Mouse (Mus musculus) heart, embryonic 11.5 days (tissue): ENCODE measurements around the gene Rhbdf2. TPM values are rescaled to one million over a fixed set of nuclear protein-coding genes. Genes with fewer than 3 reads are reported as not detected.
A peak's percentile ranks its signal among the peaks of the same experiment; 100 is the strongest.

Experiments
- ATAC-seq: fragments of 200-750 bp; cut with Nextera tagmentation; replicated peaks from 2 replicates; pipeline ENCODE4 v1.8.0; 2017; ENCODE audit warnings: moderate library complexity; ENCODE audit not compliant: insufficient number of reproducible peaks, low FRiP score, low TSS enrichment
- H3K27ac ChIP-seq: fragments of 300-500 bp; sonication (generic); 2 replicates; pipeline ENCODE4 v1.5.1; 2014; ENCODE audit warnings: mild to moderate bottlenecking, low read depth, low read length
- H3K27me3 ChIP-seq: fragments of 300-500 bp; sonication (generic); 2 replicates; pipeline ENCODE4 v1.6.1; 2014; ENCODE audit warnings: mild to moderate bottlenecking, low read length, mixed read lengths; ENCODE audit not compliant: control insufficient read depth, insufficient read depth
- H3K36me3 ChIP-seq: fragments of 300-500 bp; sonication (generic); 2 replicates; pipeline ENCODE4 v1.6.1; 2014; ENCODE audit warnings: mild to moderate bottlenecking, low read length, moderate library complexity, mixed read lengths; ENCODE audit not compliant: control insufficient read depth, insufficient read depth
- H3K4me1 ChIP-seq: fragments of 300-500 bp; sonication (generic); 2 replicates; pipeline ENCODE4 v1.6.1; 2014; ENCODE audit warnings: low read length; ENCODE audit not compliant: control insufficient read depth, insufficient read depth
- H3K4me2 ChIP-seq: fragments of 300-500 bp; sonication (generic); 2 replicates; pipeline ENCODE4 v1.6.1; 2014; ENCODE audit warnings: mild to moderate bottlenecking, moderate library complexity
- H3K4me3 ChIP-seq: fragments of 300-500 bp; sonication (generic); 2 replicates; pipeline ENCODE4 v1.5.1; 2014; ENCODE audit warnings: low read depth, low read length
- H3K9ac ChIP-seq: fragments of 300-500 bp; sonication (generic); 2 replicates; pipeline ENCODE4 v1.6.1; 2014; ENCODE audit warnings: mild to moderate bottlenecking, low read depth, low read length, moderate library complexity
- H3K9me3 ChIP-seq: fragments of 300-500 bp; sonication (generic); replicated peaks from 2 replicates; pipeline ENCODE4 v1.6.1; 2016; ENCODE audit warnings: low read length; ENCODE audit not compliant: control insufficient read depth
- WGBS: fragments of 180-500 bp; shearing (Covaris S2); extraction: QIAGEN DNeasy Blood & Tissue Kit; methylation state at CpG from one replicate; pipeline ENCODE4 v1.1.7; 2014; ENCODE audit not compliant: insufficient replicate concordance; 5-methylcytosine and 5-hydroxymethylcytosine counted together
- polyA plus RNA-seq: library from polyadenylated mRNA; unstranded; fragments of >200 nt; fragmentation: Nextera tagmentation; extraction: Ambion mirVana; gene quantifications from 2 replicates; pipeline ENCODE4 v1.2.1, GENCODE M21; 2014

The Rhbdf2 gene
- polyA plus RNA-seq, 1 experiment from 2014 or later, result 5.0 TPM

- peaks cover 37% of the 10 kb centered on the region for H3K27me3 ChIP-seq
- peaks cover 39% of the 10 kb centered on the region for H3K4me1 ChIP-seq
- no peak for ATAC-seq
- H3K36me3 ChIP-seq, result no peaks in the 10 kb centered on the region
- peak overlapping the region; percentile 75; the same call in 1 of the 2 replicates for H3K9ac ChIP-seq
- no peaks in the 10 kb centered on the region for H3K9me3 ChIP-seq
- H3K27ac ChIP-seq, result no peak overlapping the region
- H3K4me2 ChIP-seq, result peak overlapping the region; percentile 69; the same call in 1 of the 2 replicates
- H3K4me3 ChIP-seq, result peak overlapping the region; percentile 42; the same call in 1 of the 2 replicates
- WGBS, result 63% methylated on average over 16 of the region's 16 CpGs
Observed at GRCm38 (mm10) chr11:116656348-116657191, 29.8 kb upstream of the Rhbdf2 start.

DNA sequence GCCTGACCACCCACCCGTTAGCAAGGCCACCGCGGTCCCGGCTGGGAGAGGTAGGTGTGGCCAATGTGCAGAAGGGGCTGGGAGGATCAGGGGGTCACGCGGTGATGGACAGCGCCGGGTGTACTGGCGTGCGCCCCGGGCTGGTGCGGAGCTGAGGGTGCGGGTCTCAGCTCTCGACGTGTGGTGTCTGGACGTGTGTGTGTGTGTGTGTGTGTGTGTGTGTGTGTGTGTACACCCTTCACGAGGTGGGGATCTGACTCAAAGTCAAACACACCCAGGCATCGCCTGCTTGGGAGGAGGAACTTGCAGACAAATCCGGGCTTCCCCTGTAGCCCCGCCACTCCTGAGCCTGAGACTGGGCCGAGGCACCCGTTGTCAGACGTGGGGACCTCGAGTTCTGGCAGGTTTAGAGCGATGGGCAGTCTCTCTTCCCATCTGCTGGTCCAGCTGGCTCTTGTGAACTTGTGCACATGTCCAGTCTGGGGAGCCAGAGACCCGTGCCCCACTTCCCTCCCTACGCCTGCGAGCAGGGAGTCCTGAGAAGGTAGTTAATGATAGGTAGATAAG lies 27.5 kb upstream of the Rhbdf2 start, which contains the start of gene Cygb:
TSS of gene Cygb (minus strand) at position 59 of the 567 bp plus-strand sequence.
- H3K4me2 ChIP-seq, result peak within 1 kb of the TSS; percentile 87
- no peak for ATAC-seq
- H3K4me3 ChIP-seq, result peak within 1 kb of the TSS; percentile 55
- peaks cover 44% of the 10 kb centered on the region for H3K27me3 ChIP-seq
- no peaks in the 10 kb centered on the region for H3K9me3 ChIP-seq
- H3K4me1 ChIP-seq, result peaks cover 30% of the 10 kb centered on the region
- WGBS, result 5% methylated on average over 28 of the region's 28 CpGs
- H3K36me3 ChIP-seq, result no peaks in the 10 kb centered on the region
- H3K9ac ChIP-seq, result peak within 1 kb of the TSS; percentile 68
- no peak within 1 kb of the TSS for H3K27ac ChIP-seq

DNA sequence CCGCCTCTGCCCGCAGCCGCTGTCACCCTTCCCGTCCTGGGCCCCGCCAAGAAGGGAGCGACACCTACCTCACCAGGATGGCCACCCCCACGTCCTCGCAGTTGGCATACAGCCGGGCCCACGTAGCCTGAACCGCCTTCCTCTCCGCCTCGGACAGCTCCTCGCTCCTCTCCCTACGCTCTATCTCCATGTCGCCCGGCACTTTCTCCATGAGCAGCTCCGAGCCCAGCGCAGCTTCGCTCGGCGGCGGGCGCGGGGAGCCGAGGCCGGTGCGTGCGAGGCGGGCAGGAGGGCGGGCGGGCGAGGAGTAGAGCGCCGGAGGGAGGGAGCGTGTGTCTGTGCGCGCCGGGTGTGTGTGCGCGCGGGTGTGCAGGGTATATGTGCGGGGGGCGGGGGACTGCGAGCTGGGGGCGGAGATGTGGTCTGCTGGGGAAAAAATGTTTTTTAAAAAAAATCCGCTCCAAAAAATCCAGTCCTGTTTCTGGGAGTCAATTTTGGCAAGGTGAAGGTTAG lies 26.9 kb upstream of the Rhbdf2 start:
- WGBS, result under 1% methylated on average over 45 of the region's 47 CpGs
- Histone ChIP-seq H3K4me3 (peak overlapping the region; percentile 55), H3K36me3 (no peaks in the 10 kb centered on the region), H3K4me2 (peak overlapping the region; percentile 87), H3K9ac (peak overlapping the region; percentile 68), H3K27ac (no peak overlapping the region), H3K9me3 (no peaks in the 10 kb centered on the region), H3K27me3 (peaks cover 44% of the 10 kb centered on the region), H3K4me1 (peaks cover 34% of the 10 kb centered on the region)
- no peak for ATAC-seq

GRCm38 (mm10) chr11:116653234-116653633 lies 26.4 kb upstream of the Rhbdf2 start, which contains the start of gene Prcd:
TSS of gene Prcd (plus strand) at chr11:116653534.
- no peak within 1 kb of the TSS for H3K27ac ChIP-seq
- peaks cover 44% of the 10 kb centered on the region for H3K27me3 ChIP-seq
- H3K9me3 ChIP-seq, result no peaks in the 10 kb centered on the region
- H3K4me1 ChIP-seq, result peaks cover 38% of the 10 kb centered on the region
- WGBS, result 5% methylated on average over 10 of the region's 10 CpGs
- H3K36me3 ChIP-seq, result no peaks in the 10 kb centered on the region
- peak within 1 kb of the TSS; percentile 87 for H3K4me2 ChIP-seq
- peak within 1 kb of the TSS; percentile 68 for H3K9ac ChIP-seq
- no peak for ATAC-seq
- peak within 1 kb of the TSS; percentile 55 for H3K4me3 ChIP-seq

- peaks cover 40% of the 10 kb centered on the region for H3K4me1 ChIP-seq
- no peaks in the 10 kb centered on the region for H3K9me3 ChIP-seq
- no peak overlapping the region for H3K27ac ChIP-seq
- H3K4me2 ChIP-seq, result no peak overlapping the region
- no peaks in the 10 kb centered on the region for H3K36me3 ChIP-seq
- no peak overlapping the region for H3K9ac ChIP-seq
- 67% methylated on average over 25 of the region's 25 CpGs for WGBS
- no peak overlapping the region for H3K4me3 ChIP-seq
- peaks cover 44% of the 10 kb centered on the region for H3K27me3 ChIP-seq
- ATAC-seq, result no peak
Observed at GRCm38 (mm10) chr11:116652330-116653098, 25.7 kb upstream of the Rhbdf2 start.

DNA sequence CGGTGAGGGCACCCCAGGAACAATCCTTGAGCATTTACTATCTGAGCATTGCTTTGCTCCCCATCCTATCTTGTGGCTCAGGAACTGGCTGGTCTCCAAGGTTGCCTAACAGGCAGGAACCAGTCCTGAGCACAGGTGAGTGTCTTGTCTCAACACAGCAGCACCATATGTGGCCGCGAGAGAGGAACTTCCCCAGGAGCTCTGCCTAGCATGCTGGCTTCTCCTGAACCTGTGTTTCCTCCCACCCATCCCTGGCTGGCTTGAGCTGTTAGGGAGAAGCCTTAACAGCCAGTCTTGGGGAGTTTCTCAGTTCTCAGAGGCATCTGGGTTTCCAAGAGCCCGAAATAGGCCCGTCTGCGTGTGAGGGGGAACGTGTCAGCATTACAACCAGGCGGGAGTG lies 24.5 kb upstream of the Rhbdf2 start:
- Histone ChIP-seq H3K4me2 (no peak overlapping the region), H3K36me3 (no peaks in the 10 kb centered on the region), H3K9ac (no peak overlapping the region), H3K9me3 (no peaks in the 10 kb centered on the region), H3K4me1 (peaks cover 36% of the 10 kb centered on the region), H3K27me3 (peaks cover 44% of the 10 kb centered on the region), H3K4me3 (no peak overlapping the region), H3K27ac (no peak overlapping the region)
- ATAC-seq, result no peak
- WGBS, result 76% methylated on average over 8 of the region's 8 CpGs

GRCm38 (mm10) chr11:116650811-116651210 lies 24.0 kb upstream of the Rhbdf2 start:
- no peak overlapping the region for H3K4me2 ChIP-seq
- H3K9ac ChIP-seq, result no peak overlapping the region
- no peak for ATAC-seq
- no peaks in the 10 kb centered on the region for H3K9me3 ChIP-seq
- no peak overlapping the region for H3K27ac ChIP-seq
- peaks cover 38% of the 10 kb centered on the region for H3K4me1 ChIP-seq
- WGBS, result 79% methylated on average over 8 of the region's 8 CpGs
- no peaks in the 10 kb centered on the region for H3K36me3 ChIP-seq
- peaks cover 47% of the 10 kb centered on the region for H3K27me3 ChIP-seq
- no peak overlapping the region for H3K4me3 ChIP-seq

DNA sequence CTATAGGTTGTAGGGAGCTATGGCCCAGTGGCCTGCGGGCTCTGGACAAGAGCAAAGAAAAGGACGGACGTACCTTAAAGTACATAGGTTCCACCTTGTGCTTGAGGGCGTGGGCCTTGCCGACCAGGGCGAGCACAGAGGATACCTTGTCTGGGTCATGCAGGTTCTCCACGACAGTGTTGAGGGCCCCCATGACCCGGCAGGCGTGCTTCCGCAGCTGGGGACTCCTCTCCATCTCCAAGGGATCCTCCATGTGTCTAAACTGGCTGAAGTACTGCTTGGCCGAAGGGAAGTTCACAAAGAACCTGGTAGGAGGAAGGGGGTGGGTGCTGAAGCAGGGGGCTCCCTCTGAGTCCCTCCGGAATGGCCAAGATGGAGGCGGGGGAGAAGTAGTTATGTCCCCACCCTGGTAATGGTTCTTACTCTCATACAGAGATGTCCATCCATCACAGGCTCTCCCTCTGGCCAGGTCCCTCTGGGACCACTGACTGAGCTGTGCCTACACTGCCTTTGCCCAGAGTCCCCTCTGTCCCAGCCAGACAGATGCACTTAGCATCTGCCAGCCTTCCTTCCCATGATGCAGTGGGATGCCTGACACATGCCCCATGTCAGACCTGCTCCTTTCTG lies 23.0 kb upstream of the Rhbdf2 start:
- Histone ChIP-seq H3K4me2 (no peak overlapping the region), H3K27ac (no peak overlapping the region), H3K9me3 (no peaks in the 10 kb centered on the region), H3K9ac (no peak overlapping the region), H3K4me1 (peaks cover 38% of the 10 kb centered on the region), H3K4me3 (no peak overlapping the region), H3K27me3 (peaks cover 44% of the 10 kb centered on the region), H3K36me3 (no peaks in the 10 kb centered on the region)
- 88% methylated on average over 13 of the region's 13 CpGs for WGBS
- ATAC-seq, result no peak
